Mouse (Mus musculus) liver (tissue): ENCODE data around the gene Tmem38b.
"Not testable (repeated sequence)": the region's sequence is repeated elsewhere in the genome, so short reads cannot be mapped to it uniquely, and the experiment has no call there.

Experiments used
- DNase-seq: peaks from one replicate; pipeline ENCODE4 v3.0.0-alpha.2; 2020; ENCODE audit warnings: mixed read lengths

Tmem38b gene

GRCm38 (mm10) chr4:53825821-53826605 lies at the start of gene Tmem38b:
TSS of gene Tmem38b (plus strand) at chr4:53826045.
- DNase-seq = peak; percentile 88

- DNase-seq = no peak
These were observed 44.4 kb upstream of the Tmem38b start for GRCm38 (mm10) chr4:53781396-53781795.

- DNase-seq = no peak
These were observed 43.4 kb upstream of the Tmem38b start for GRCm38 (mm10) chr4:53782216-53783070.

GRCm38 (mm10) chr4:53785746-53786398 lies 40.0 kb upstream of the Tmem38b start:
- no peak for DNase-seq

GRCm38 (mm10) chr4:53786851-53787250 lies 39.0 kb upstream of the Tmem38b start:
- DNase-seq = no peak

- no peak for DNase-seq
These were observed 36.5 kb upstream of the Tmem38b start for GRCm38 (mm10) chr4:53789346-53789745.

GRCm38 (mm10) chr4:53794257-53794966 lies 31.4 kb upstream of the Tmem38b start:
- DNase-seq = no peak

GRCm38 (mm10) chr4:53795086-53795485 lies 30.8 kb upstream of the Tmem38b start:
- no peak for DNase-seq

- no peak for DNase-seq
These were observed 30.1 kb upstream of the Tmem38b start for GRCm38 (mm10) chr4:53795706-53796105.

GRCm38 (mm10) chr4:53796865-53797772 lies 28.7 kb upstream of the Tmem38b start:
- DNase-seq = no peak

GRCm38 (mm10) chr4:53798896-53799676 lies 26.8 kb upstream of the Tmem38b start:
- no peak for DNase-seq

- no peak for DNase-seq
These were observed 26.1 kb upstream of the Tmem38b start for GRCm38 (mm10) chr4:53799753-53800152.

- not testable (repeated sequence) for DNase-seq
These were observed 22.2 kb upstream of the Tmem38b start for GRCm38 (mm10) chr4:53803674-53804073.

GRCm38 (mm10) chr4:53806428-53806827 lies 19.4 kb upstream of the Tmem38b start:
- not testable (repeated sequence) for DNase-seq

- DNase-seq = no peak
These were observed 7.5 kb upstream of the Tmem38b start for GRCm38 (mm10) chr4:53818320-53818719.

GRCm38 (mm10) chr4:53823697-53824096 lies 2.1 kb upstream of the Tmem38b start:
- no peak for DNase-seq

GRCm38 (mm10) chr4:53824831-53825230 lies 1.0 kb upstream of the Tmem38b start:
- no peak for DNase-seq

GRCm38 (mm10) chr4:53826641-53827248 lies 900 bp downstream of the Tmem38b start:
- no peak for DNase-seq

GRCm38 (mm10) chr4:53827869-53828268 lies 2.0 kb downstream of the Tmem38b start:
- no peak for DNase-seq

- no peak for DNase-seq
These were observed 3.1 kb downstream of the Tmem38b start for GRCm38 (mm10) chr4:53828914-53829313.
